Mouse (Mus musculus): ENCODE data around the gene Cntn3.

- no peak for TF ChIP-seq CTCF (IDR thresholded peaks at IDR 0.05; ENCODE audit: control insufficient read depth, insufficient read depth, insufficient read length)
- TF ChIP-seq MYOG (IDR thresholded peaks at IDR 0.05; ENCODE audit: control insufficient read depth, extremely low read depth, insufficient read length): no peak
- TF ChIP-seq MAX (IDR thresholded peaks at IDR 0.05): no peak
- no peak for TF ChIP-seq CEBPB (IDR thresholded peaks at IDR 0.05; ENCODE audit: low read depth)
- TF ChIP-seq FOSL1 (IDR thresholded peaks at IDR 0.05; ENCODE audit: insufficient read depth, low read length, poor library complexity, severe bottlenecking): no peak
Observed at GRCm38 (mm10) chr6:102564011-102564731, 8.7 kb downstream of the Cntn3 start.

All from C2C12 (cell line).